Mouse (Mus musculus) stomach, postnatal 0 days (tissue): Measurements from ENCODE around the gene Dbp. TPM values are rescaled to one million over a fixed set of nuclear protein-coding genes. Genes with fewer than 3 reads are reported as not detected.
A peak's percentile ranks its signal among the peaks of the same experiment; 100 is the strongest.

ENCODE experiments used
- ATAC-seq: fragments of 200-750 bp; cut with Nextera tagmentation; 2 replicates; pipeline ENCODE4 v1.8.0; 2017; ENCODE audit not compliant: low FRiP score, low TSS enrichment
- DNase-seq: peaks from one replicate; pipeline ENCODE4 v3.0.0-alpha.2; 2016; ENCODE audit warnings: low spot score
- H3K27ac ChIP-seq: fragments of 300-500 bp; sonication (generic); replicated peaks from 2 replicates; pipeline ENCODE4 v1.5.1; 2014; ENCODE audit warnings: mild to moderate bottlenecking, control low read depth
- H3K27me3 ChIP-seq: fragments of 300-500 bp; sonication (generic); 2 replicates; pipeline ENCODE4 v1.6.1; 2014; ENCODE audit warnings: low read length; ENCODE audit not compliant: control insufficient read depth, insufficient read depth
- H3K36me3 ChIP-seq: fragments of 300-500 bp; sonication (generic); 2 replicates; pipeline ENCODE4 v1.6.1; 2014; ENCODE audit warnings: low read length, mixed read lengths; ENCODE audit not compliant: control insufficient read depth, insufficient read depth
- H3K4me1 ChIP-seq: fragments of 300-500 bp; sonication (generic); replicated peaks from 2 replicates; pipeline ENCODE4 v1.6.1; 2014; ENCODE audit warnings: antibody characterized with exemption; ENCODE audit not compliant: control insufficient read depth, insufficient read depth
- H3K4me2 ChIP-seq: fragments of 300-500 bp; sonication (generic); replicated peaks from 2 replicates; pipeline ENCODE4 v1.6.1; 2014; ENCODE audit warnings: low read depth, mild to moderate bottlenecking, control low read depth, moderate library complexity
- H3K4me3 ChIP-seq: fragments of 300-500 bp; sonication (generic); 2 replicates; pipeline ENCODE4 v1.5.1; 2014; ENCODE audit warnings: low read depth, low read length, control low read depth
- H3K9ac ChIP-seq: fragments of 300-500 bp; sonication (generic); 2 replicates; pipeline ENCODE4 v1.6.1; 2014; ENCODE audit warnings: mild to moderate bottlenecking, low read length, control low read depth, mixed read lengths
- H3K9me3 ChIP-seq: fragments of 300-500 bp; sonication (generic); 2 replicates; pipeline ENCODE4 v1.6.1; 2016; ENCODE audit warnings: low read length; ENCODE audit not compliant: control insufficient read depth
- CTCF ChIP-seq: IDR thresholded peaks from 2 replicates; pipeline ENCODE4 v1.5.1; 2016; ENCODE audit warnings: antibody characterized with exemption, low read depth, mild to moderate bottlenecking, moderate library complexity
- EP300 ChIP-seq: optimal IDR thresholded peaks from 2 replicates; pipeline ENCODE3; 2016; ENCODE audit warnings: antibody characterized with exemption
- WGBS: fragments of 180-500 bp; shearing (Covaris S2); extraction: QIAGEN DNeasy Blood & Tissue Kit; methylation state at CpG from one replicate; pipeline ENCODE4 v1.1.7; 2014; 5-methylcytosine and 5-hydroxymethylcytosine counted together
- polyA plus RNA-seq: library from polyadenylated mRNA; unstranded; fragments of >200 nt; fragmentation: Nextera tagmentation; extraction: Ambion mirVana; gene quantifications from 2 replicates; pipeline ENCODE4 v1.2.1, GENCODE M21; 2015

Gene Dbp
- polyA plus RNA-seq, 1 experiment from 2014 or later: 8.8 TPM

- 88% methylated on average over 17 of the region's 17 CpGs for WGBS
Measured at GRCm38 (mm10) chr7:45702809-45703520, 1.9 kb upstream of the Dbp start.

DNA sequence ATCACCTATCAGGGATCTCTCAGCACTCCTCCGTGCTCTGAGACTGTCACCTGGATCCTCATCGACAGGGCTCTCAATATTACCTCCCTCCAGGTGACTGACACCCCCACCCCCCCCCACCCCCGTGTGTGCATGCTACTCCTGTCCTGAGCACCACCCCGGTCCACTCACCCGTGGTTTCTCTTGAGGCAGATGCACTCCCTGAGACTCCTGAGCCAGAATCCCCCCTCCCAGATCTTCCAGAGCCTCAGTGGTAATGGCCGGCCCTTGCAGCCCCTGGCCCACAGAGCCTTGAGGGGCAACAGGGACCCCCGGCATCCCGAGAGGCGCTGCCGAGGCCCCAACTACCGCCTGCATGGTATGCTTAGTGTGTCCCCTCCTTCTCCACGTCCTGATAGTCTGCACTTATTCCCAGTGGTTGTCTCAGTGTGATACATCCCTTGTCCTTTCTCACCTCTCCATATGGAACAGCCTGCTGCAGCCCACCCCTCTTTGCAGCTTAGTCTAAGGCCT lies 1.3 kb upstream of the Dbp start:
- peak overlapping the region; percentile 66 for H3K4me2 ChIP-seq
- H3K4me1 ChIP-seq: peaks cover 13% of the 10 kb centered on the region; the same call in 1 of the 2 replicates
- ATAC-seq (no peak), DNase-seq (no peak)
- TF ChIP-seq EP300 (no peak), CTCF (no peak)
- H3K9ac ChIP-seq: peak overlapping the region; percentile 61; the same call in 1 of the 2 replicates
- peak overlapping the region; percentile 38; the same call in 1 of the 2 replicates for H3K4me3 ChIP-seq
- no peaks in the 10 kb centered on the region for H3K27me3 ChIP-seq
- WGBS: 27% methylated on average over 12 of the region's 12 CpGs
- peak overlapping the region; percentile 89 for H3K27ac ChIP-seq
- no peaks in the 10 kb centered on the region for H3K36me3 ChIP-seq
- H3K9me3 ChIP-seq: no peaks in the 10 kb centered on the region

More at GRCm38 (mm10) chr7:45702809-45703520, 1.9 kb upstream of the Dbp start:
- no peak overlapping the region; the same call in 1 of the 2 replicates for H3K27ac ChIP-seq
- ATAC-seq (no peak), DNase-seq (no peak)
- TF ChIP-seq EP300: no peak
- TF ChIP-seq CTCF: no peak
- H3K9ac ChIP-seq: no peak overlapping the region
- H3K27me3 ChIP-seq: no peaks in the 10 kb centered on the region
- no peaks in the 10 kb centered on the region for H3K36me3 ChIP-seq
- H3K4me2 ChIP-seq: no peak overlapping the region
- H3K4me1 ChIP-seq: peaks cover 8% of the 10 kb centered on the region; the same call in 1 of the 2 replicates
- H3K9me3 ChIP-seq: no peaks in the 10 kb centered on the region
- no peak overlapping the region for H3K4me3 ChIP-seq

DNA sequence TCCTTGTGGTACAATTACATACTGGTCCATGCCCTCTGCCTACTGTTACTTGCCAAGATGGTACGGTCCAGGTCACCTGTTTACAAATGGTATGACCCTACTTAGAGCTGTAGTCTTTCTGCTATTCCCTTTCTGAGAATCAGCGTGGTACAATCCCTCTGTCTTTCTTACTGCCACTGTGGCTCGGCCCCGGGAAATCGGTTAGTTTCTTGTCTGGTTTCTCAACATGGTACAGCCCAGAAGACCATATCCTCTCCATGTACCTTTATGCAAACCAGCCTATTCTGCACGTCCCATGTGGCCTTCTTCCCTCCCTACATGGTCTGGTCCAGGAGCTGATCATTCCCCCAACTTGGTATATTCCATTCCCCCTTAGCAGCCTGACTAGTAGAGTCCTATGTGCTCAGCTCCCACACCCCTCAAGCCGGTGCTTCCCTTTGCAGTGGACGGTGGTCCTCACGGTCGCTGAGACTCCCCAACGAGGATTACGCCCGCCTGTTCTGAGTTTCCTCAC lies 785 bp upstream of the Dbp start:
- peak; percentile 75 for DNase-seq
- Histone ChIP-seq H3K36me3 (no peaks in the 10 kb centered on the region), H3K9me3 (no peaks in the 10 kb centered on the region), H3K4me2 (peak overlapping the region; percentile 66), H3K27ac (peak overlapping the region; percentile 89), H3K4me3 (peak overlapping the region; percentile 38), H3K9ac (peak overlapping the region; percentile 61), H3K4me1 (peaks cover 18% of the 10 kb centered on the region; the same call in 1 of the 2 replicates), H3K27me3 (no peaks in the 10 kb centered on the region)
- TF ChIP-seq EP300: peak; percentile 19
- no peak for TF ChIP-seq CTCF
- peak; percentile 61 for ATAC-seq
- under 1% methylated on average over 13 of the region's 13 CpGs for WGBS

DNA sequence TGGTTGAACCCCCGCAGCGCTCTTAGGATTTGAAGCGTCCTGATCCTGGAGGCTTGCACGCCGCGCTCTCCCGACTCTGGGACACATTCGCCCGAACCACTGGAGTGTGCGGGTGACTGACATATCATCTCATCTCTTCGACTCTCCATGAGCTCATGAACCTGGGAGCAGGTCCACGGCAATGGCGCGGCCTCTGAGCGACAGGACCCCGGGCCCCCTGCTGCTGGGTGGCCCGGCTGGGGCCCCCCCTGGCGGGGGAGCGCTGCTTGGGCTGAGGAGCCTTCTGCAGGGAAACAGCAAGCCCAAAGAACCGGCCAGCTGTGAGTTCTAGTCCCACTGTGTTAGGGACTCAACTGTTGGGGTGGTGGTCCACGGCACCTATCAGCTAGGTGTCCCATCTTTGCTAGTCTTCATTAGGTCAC lies 566 bp downstream of the Dbp start:
- peaks cover 15% of the 10 kb centered on the region; the same call in 1 of the 2 replicates for H3K4me1 ChIP-seq
- DNase-seq (no peak), ATAC-seq (peak; percentile 1)
- H3K4me2 ChIP-seq: peak overlapping the region; percentile 99
- H3K9ac ChIP-seq: peak overlapping the region; percentile 91
- H3K27ac ChIP-seq: peak overlapping the region; percentile 96
- no peaks in the 10 kb centered on the region for H3K27me3 ChIP-seq
- peak overlapping the region; percentile 65 for H3K4me3 ChIP-seq
- TF ChIP-seq EP300 (no peak), CTCF (no peak; the same call in 1 of the 2 replicates)
- peaks cover 6% of the 10 kb centered on the region; the same call in 1 of the 2 replicates for H3K36me3 ChIP-seq
- no peaks in the 10 kb centered on the region for H3K9me3 ChIP-seq
- under 1% methylated on average over 21 of the region's 21 CpGs for WGBS

- 1% methylated on average over 7 of the region's 7 CpGs for WGBS
- peak overlapping the region; percentile 65 for H3K4me3 ChIP-seq
- H3K36me3 ChIP-seq: peaks cover 10% of the 10 kb centered on the region; the same call in 1 of the 2 replicates
- no peaks in the 10 kb centered on the region for H3K27me3 ChIP-seq
- no peaks in the 10 kb centered on the region for H3K9me3 ChIP-seq
- H3K27ac ChIP-seq: peak overlapping the region; percentile 96
- peak overlapping the region; percentile 91 for H3K9ac ChIP-seq
- TF ChIP-seq CTCF (no peak), EP300 (no peak)
- peak; percentile 84 for DNase-seq
- H3K4me2 ChIP-seq: peak overlapping the region; percentile 99
- ATAC-seq: peak; percentile 14; the same call in 1 of the 2 replicates
- peaks cover 15% of the 10 kb centered on the region; the same call in 1 of the 2 replicates for H3K4me1 ChIP-seq
Measured at GRCm38 (mm10) chr7:45705873-45706281, 989 bp downstream of the Dbp start.
